Mouse (Mus musculus) embryo, embryonic 11 days (tissue): ENCODE data around the gene Pnp.
"Not testable (repeated sequence)": the region's sequence is repeated elsewhere in the genome, so short reads cannot be mapped to it uniquely, and the experiment has no call there.

Experiments
- DNase-seq: peaks from one replicate; pipeline ENCODE4 v3.0.0-alpha.2; 2015

Gene Pnp

DNA sequence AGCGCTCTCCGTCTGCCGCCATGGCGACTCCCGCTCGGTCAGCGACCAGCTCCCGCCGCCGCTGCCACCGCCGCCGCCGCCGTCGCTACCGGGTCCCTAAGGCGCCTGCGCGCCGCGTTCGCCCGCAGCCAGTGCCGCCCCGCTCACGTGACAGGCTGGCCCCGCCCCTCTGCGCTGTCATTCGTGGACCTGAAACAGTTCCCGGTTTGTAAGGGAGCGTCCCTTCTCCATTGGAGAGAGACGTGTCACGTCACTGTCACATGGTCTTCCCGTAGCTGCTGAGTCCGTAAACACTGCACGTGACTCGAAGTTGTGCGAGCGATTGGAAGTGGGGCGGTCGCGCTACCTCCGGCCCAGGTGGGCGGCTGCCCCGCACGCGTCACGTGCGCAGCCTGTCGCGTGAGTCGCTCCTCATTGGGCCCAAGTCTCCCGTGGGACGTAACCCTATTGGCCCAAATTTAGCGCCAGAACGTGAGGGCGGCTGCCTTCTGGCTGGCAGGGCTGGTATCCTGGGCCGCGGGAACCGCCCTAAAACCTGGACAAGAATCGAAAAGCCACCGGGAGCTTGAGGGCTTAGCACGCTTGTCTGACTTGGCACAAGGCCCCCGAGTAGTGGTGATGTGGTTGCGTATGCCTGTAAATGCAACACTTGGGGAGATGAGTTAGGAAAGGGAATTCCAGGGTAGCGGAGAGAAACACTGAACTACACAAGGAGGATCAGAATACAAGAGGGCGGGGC lies at the start of gene Pnp, which contains the start of gene Pip4p1:
Gene Pnp, plus strand, starts transcription at position 329 of the 739 bp plus-strand sequence.
Gene Pip4p1, minus strand, starts transcription at position 103 of the 739 bp plus-strand sequence.
- peak; percentile 100 for DNase-seq

DNA sequence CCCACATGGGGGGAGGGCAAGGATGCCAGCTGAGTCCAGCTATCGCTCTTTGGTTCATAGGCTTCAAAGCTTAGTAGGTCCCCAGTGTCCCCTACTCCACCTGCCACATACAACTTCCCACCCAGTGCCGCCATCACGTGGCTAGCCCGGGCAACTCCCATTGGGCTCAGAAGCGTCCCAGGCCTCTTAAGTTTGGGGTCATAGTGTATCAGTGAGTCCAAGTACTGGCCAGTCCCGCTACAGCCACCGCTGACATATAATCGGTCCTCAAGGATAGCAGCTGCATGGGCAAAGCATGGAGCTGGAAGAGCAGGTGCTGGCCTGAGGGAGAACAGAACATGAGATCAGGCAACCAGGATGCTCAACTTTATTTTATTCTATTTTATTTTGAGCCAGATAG lies 39.3 kb upstream of the Pnp start:
- DNase-seq: no peak

DNA sequence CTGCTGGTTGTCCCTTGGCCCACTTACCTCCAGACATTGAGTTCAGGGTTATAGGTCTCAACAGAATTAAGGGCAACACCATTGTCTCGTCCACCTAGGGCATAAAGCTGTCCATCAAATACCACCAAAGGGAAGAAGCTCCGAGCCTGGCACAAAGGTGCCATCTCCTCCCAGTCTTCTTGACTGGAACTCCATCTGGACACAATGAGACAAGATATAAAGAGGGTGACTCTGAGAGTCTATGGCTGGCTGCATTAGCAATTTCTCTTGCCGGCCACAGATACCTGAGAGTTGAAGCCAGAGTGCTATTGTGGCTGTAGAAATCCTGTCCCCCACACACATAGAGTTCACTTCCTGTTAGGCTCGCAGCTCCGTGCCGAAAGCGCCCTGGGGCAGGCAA lies 38.8 kb upstream of the Pnp start:
- DNase-seq: no peak

DNA sequence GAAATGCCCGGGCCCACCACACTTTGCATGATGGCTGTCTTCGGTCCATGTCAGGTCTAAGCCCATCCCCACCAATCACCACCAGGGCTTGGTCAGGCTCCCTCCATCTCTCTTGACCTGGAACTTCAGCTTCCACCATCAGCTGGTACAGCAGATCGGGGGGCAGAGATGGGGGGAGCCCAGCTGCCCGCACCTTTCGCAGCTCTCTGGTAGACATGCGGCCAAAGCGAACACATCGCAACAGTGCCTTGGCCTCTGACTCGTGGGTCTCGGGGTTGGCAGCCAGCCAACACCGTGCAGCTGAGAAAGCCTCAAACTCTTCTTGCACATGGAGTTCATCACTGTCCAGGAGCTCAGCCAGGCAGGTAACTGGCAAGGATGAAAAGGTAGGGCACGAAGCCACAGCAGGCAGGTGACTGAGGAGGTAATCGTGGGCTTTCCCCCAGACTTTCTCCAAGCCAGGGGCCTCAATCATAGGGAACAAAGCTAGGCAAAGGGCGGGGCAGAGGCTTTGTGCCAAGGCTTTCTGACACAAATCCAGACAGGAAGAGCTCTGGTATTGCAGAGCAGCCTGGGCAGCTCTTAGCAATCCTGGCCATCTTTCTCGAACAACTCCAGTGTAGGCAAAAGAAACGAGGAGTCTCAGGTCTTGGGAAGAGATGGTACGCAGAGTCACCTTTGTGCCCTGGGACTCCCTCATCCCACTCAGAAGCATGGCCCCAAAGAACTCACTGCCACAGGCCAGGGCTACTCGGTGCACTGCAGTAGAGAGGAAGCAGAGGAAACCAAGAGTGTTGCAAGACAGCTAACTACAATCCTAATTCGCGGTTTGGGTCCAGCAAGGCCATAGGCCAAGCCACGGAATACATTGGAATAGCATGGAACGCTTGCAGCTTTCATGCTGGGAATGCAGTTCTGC lies 38.1 kb upstream of the Pnp start:
- DNase-seq: no peak

DNA sequence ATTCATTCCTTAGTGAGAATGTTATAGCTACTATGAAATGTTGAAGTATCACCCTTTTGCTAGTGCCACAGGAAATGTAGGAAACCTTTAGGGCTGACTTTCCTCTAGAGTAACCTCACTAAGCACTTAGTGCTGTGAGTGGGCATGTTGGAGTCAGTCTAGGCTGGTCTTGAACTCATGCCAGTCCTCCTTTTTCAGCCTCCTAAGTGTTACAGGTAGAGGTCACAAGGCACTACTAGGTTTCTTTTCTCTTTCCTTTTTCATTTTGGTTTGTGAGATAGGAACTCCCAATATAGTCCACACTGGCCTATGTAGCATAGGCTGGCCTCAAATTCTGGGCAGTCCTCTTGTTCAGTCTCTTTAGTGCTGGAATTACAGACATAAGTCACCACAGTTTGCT lies 35.5 kb upstream of the Pnp start:
- no peak for DNase-seq

DNA sequence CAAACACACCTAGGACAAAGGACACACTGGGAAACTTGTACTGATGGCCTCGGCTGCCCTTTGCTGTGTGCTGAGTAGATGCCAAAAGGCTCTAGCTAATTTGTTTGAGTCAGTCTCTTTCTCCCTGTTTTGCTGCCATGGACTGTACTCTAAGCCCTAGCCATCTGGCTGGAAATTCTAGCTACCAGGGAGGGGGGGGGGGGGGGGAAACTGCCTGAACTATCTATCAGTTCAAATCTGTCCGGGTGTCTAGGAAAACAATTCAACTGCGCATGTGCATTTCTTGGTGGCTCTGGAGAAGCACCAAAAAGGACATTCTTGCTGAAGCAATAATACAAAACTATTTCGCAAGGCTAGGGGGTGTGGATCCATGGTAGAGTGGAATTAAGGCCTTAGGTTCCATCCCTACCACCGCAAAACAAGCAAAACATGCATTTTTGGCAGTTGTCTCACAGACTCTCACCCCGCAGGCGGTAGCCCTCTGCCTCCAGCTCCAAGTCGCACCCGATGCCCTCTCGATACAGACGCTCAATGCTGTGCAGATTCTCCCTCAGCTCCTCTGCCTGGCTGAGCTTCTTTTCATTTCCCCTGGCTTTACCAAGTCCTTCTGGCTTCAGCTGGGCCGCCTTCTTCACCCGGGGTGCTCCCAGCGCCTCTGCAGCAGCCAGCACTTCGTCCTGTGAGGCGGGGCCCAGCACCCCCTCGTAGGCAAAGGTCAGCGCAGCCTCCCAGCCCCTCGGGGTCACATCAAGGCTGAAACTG lies 34.7 kb upstream of the Pnp start:
- peak; percentile 30 for DNase-seq

DNA sequence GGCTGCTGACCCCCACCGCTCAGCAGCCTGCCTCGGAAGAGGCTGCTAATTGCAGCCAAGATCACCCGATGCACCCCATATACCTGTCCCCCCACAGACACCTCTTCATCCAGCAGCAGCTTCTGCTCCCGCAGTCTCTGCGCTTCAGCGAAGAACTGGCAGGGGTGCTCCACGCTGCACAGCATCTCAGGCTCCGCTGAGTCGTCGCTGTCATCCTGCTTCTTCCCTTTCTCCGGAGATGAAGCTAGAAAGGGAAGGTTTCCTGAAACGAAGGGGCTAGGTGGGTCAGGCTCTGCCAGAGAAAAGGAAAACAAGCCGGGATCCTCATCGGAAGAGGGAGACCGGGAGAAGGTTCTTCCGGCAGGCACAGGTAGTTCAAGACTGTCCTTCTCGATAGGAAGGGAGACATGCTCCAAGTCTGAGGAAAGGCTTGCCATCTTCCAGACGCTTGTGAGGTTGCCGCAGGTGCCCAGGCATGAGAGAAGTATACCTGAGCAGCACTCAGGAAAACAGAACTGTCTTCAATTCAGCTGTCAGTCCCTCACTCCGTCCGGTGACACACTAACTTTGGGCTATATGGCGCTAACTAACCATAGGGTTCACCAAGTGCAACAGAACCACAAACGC lies 34.0 kb upstream of the Pnp start:
- peak; percentile 22 for DNase-seq

DNA sequence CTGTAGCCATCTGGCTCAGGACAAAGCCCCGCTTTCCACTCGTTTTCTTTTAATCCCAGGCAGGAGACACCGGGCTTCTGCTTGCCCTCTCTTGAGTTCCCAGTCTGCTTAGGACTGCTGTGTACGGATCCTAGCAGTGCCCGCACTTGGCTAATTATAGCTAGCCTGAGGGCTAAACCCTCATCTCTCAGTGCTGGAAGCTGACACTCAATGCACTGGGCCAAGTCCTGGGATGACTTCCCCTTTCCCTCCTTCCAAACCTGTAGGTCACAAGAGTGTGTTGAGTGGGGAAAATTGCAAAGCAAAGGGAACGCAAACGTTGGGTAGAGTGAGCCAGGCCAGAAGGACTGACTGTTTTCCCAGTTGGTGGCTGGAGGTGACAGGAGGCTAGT lies 33.5 kb upstream of the Pnp start, which contains the start of gene Klhl33:
Gene Klhl33, minus strand, starts transcription at position 134 of the 392 bp plus-strand sequence.
- peak; percentile 9 for DNase-seq

DNA sequence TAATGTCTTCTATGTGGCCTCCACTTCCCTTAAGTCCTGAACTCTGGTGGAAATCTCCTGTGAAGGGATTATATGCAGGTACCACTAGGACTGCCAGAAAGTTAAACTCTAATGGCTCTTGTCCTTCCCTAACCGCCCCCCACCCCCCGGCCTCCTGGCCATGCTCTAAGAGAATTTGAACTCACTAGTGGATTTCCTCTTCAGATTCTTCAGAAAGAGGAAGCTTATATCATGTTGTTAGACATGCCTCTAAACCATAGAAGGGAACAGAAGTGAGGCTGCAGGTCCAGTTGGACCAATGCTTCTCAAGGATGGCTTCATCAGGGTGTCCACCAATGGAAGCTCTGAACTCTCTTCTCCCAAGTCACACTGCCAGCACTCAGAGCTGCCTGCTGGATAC lies 32.9 kb upstream of the Pnp start:
- not testable (repeated sequence) for DNase-seq

DNA sequence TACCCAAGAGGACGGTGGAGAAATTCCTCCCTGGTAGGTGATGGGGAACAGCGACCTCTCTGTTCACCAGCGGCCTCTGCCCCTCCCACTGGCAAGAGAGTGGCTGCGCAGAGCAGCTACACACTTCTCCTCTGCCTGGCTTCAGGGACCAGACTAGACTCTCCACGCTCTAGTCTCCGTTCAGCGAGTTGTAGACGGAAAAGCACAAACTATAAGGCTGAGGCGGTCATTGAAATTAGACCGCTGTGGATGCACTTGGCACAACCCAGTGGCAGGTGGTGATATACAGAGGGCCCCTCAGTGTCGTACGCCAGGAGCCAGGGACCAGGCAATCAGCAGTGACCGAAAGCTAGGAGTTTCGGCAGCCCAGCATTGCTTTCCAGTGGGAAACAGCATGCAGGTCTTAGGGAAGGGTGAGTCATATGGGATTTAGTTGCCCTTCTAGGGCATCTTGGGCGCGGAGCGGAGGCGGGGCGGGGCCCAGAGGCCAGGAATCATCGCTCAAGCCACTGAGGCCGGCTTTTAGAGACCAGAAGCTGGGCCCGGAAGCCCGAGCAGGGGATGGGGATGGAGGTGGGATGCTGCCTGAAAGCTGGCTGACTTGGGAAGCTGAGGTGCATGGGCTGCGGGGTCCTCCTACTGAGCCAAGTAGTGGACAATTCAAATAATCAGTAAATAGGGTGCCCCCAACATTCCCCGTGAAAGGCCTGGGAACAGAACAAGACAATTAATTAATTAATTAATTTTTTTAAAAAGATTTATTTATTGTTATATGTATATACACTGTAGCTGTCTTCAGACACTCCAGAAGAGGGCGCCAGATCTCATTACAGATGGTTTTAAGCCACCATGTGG lies 26.7 kb upstream of the Pnp start:
- DNase-seq: peak; percentile 80

DNA sequence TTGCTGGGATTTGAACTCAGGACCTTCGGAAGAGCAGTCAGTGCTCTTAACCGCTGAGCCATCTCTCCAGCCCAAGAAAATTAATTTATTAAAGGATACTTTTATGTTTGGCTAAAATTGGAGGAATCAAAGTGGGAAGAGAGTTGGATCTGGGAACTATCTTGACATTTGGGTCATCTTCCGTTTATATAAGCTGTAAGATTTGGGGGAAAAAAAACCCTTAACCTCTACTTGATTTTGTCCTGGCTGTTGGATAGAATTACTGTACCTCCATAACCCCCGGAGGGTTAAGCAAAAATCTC lies 26.1 kb upstream of the Pnp start:
- no peak for DNase-seq

DNA sequence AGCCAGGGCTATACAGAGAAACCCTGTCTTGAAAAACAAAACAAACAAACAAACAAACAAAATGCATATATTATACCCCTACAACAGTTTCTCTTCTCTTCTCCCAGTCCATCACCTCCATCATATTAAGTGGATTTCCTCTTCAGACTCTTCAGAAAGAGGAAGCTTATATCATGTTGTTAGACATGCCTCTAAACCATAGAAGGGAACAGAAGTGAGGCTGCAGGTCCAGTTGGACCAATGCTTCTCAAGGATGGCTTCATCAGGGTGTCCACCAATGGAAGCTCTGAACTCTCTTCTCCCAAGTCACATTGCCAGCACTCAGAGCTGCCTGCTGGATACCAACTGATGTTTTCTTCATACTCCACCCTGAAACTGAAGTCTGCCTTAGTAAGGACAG lies 25.6 kb upstream of the Pnp start:
- not testable (repeated sequence) for DNase-seq

DNA sequence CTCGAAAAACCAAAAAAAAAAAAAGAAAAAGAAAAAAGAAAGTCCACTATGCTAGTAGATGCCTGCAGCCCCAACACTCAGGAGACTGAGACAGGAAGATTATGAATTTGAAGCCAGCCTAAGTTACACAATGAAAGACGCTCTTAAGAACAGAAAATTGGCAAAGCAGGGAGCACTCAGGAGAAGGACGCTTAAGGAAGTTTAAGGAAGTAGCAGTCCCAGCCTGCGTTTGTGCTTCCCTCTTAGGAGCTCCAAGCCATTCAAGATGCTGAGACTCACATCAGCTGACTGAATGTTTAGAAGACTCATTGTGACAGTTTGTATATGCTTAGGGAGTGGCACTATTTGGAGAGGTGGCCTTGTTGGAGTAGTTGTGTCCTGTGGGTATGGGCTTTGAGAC lies 22.8 kb upstream of the Pnp start:
- no peak for DNase-seq

DNA sequence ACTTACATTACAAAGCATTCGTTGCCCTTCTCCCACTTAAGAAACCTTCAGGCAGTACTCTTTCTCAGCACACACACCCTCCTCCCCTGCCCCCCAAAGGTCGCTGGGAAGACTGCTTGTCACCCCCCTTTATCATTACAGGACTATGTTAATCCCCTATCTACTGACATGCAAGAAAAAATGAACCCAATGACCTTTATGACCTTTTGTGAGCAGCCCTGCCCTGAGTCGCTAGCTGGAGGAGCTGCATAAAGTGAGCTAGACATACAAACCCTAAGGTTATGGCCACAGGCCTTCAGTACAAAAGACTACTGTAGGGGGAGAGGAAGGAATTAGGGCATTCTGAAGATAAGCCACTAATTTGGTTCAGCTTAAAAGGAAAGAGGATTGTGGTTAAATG lies 19.5 kb upstream of the Pnp start:
- DNase-seq: no peak

DNA sequence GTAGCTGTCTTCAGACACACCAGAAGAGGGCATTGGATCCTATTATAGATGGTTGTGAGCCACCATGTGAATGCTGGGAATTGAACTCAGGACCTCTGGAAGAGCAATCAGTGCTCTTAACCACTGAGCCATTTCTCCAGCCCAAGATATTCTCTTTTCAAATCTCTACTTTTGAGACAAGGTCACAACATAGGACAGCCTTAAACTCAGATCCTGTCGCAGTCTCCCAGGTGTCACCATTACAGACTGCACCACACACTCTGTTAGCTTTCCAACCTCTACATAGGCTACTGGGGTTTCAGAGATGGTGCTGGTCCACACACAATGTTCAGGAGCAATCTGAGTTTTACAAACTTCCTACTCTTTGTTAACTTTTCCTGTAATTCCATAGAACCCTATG lies 7.4 kb upstream of the Pnp start:
- DNase-seq: not testable (repeated sequence)

DNA sequence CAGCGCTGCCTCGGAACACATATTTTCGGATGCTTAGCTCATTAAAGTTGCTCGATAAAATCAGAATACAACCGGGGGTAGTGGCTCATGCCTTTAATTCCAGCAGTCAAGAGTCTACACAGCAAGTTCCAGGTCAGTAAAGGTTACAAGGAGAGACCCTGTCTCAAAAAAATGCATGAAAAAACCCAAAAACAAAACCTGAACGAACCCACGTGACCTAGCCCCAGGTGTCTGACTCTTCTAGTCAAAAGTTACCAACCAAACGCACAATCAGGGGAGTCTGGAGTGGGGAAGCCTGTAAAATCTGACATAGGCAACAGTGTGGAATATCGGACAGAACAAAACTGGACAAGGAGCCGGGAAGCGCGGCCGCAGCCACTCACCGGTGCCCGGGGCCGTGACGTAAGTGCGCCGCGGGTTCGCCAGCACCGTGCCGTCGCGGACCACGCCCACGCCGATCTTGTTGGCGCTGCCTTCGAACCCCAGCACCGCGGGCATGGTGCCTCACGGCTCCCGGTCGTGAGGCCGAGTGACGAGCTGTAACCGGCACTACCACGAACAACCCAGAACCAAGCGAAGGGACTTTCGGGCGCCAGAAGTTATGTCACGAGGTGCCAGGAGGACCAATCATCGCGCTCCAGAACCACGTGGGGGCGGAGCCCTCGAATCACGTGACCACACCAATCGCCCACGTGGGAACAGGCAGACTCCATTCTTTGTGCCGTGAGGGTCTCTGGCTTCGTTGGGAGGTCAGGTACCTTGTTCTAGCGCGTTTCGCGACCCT lies 6.4 kb upstream of the Pnp start, which contains the start of the genes Osgep and Apex1:
Gene Osgep, minus strand, starts transcription at position 613 of the 784 bp plus-strand sequence.
Gene Apex1, plus strand, starts transcription at position 688 of the 784 bp plus-strand sequence.
- peak; percentile 98 for DNase-seq

DNA sequence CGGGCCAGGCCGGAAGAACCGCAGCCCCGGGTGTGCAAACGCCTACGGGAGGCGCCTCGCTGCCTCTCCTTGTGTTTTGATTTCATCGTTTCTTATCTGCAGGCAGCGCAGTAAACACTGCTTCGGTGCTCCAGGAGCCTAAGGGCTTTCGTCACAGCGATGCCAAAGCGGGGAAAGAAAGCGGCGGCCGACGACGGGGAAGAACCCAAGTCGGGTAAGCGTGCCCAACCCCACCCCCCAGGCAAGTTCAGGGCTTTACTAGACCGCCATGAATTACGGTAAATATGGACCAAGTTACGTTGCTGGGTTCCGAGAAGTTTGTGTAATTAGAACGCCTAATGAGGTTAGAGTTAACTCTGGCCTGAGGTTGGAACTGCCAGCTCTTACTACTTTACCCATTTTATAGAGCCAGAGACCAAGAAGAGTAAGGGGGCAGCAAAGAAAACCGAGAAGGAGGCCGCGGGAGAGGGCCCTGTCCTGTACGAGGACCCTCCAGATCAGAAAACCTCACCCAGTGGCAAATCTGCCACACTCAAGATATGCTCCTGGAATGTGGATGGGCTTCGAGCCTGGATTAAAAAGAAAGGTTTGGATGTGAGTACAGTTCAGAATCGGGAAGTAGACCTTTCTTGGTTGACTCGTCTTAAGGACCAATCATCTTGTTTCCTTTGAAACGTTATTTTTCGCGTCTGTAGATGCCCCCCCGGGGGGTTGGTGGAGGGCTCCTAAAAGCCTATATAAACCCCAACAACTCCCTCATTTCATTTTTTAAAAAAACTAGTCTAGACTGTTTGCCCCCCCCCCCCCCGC lies 5.6 kb upstream of the Pnp start:
- DNase-seq: peak; percentile 25

DNA sequence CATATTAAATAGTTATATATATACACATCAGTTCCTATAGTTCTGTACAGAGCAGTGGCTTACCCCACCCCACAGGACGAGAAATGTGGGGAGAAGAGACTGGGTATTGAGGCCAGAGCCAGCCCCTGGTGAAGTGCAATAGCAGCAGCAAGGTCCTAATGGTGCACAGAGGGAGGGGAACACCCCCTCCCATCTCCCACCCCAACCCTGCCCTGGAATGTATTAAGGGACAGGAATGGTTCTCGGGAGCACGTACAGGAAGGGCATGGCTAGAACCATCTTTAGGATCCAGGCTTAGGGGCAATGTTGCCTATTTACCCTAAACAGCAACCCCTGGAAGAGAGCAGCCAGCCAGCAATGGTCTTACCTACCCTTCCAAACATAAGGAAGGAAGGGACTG lies 3.5 kb upstream of the Pnp start:
- no peak for DNase-seq

DNA sequence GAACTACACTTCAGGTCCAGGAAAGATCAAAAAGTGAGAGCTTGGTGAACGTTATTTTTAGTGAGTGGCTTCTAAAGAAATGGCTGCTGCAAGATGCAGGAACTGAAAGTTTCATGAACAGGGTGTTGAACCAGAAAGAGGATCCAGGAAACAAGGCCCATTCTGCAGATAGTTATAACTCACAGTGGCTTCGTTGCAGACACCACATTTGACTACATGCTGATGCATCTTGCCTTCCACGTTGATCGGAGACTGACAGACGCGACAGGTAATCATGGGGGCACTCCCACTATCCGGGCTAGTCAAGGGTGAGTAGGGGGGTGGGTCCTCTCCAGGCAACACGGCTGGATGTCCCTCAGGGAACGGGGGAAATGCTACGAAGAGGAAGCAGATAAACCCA lies 931 bp upstream of the Pnp start:
- peak; percentile 6 for DNase-seq

DNA sequence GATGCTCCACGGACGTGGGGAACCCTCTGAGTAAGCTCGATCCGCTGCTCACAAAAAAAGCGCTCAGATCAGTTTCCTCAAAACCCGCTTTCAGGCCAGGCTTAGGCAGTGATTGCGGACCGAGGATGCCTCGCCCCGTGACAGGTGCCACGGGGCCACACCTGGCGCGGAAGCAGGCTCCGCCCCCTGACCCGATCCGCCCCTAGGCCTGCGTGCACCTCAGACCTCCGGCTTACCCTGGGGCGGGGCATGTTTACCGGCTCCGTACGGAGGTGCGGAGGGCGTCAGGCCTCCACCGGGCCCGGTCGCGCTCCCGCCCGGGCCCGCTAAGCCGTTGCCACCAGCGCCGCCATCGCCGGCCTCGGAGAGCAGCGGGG lies 517 bp upstream of the Pnp start:
- no peak for DNase-seq
